Mouse (Mus musculus): ENCODE results near the gene Gprc5a.

DNA sequence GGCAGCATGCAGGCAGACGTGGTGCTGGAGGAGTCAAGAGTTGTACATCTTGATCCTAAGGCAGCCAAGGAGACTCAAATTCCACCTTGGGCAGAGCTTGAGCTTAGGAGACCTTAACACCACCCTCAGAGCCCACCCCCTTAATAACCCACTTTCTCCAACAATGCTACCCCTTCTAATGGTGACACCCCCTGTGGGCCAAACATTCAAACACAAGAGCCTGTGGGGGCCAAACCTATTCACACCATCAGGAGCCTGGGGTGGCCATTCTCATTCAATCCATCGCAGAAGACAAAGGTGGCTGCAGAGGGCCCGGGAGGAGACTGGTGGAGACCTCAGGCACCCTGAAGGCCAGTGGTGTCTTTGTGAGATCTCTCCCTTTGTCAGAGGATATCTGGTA is 23.5 kb upstream of the Gprc5a start:
- TF ChIP-seq CTCF (IDR thresholded peaks at IDR 0.05; ENCODE audit: borderline replicate concordance, extremely low read depth, insufficient read depth, insufficient read length) (no peak), POLR2A (IDR thresholded peaks at IDR 0.05; ENCODE audit: borderline replicate concordance, extremely low read depth, insufficient read depth, insufficient read length, poor library complexity, severe bottlenecking) (no peak)
